Mouse (Mus musculus): ENCODE data around the gene Dpyd. TPM values are rescaled to one million over a fixed set of nuclear protein-coding genes. Genes with fewer than 3 reads are reported as not detected.
A peak's percentile ranks its signal among the peaks of the same experiment; 100 is the strongest.

Dpyd gene
- polyA plus RNA-seq, 1 experiment from 2014 or later = 4.7 TPM

DNA sequence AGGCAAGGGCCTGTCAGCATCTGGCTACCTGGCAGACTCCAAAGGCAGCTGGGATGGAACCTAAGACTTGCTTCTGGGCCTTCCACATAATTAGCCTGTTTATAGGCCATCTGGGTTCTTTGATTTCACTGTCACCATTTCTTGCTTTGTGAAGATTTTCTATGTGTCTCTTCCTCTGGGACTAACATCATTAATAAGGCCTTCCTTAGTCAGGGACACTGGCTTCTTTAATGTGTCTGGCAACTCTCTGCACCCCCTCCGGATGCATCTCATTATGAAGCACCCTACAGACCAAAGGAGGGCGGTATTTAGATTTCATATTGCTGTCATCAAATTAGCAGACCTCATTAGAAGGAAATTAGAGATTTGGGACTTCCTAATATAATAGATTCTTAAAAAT lies 885.6 kb downstream of the Dpyd start:
- Histone ChIP-seq H3K9ac (ENCODE audit: low read length) (no peak overlapping the region), H3K27ac (ENCODE audit: low read depth, low read length) (no peak overlapping the region), H3K4me2 (ENCODE audit: low read depth) (no peak overlapping the region), H3K4me3 (ENCODE audit: low read depth, low read length) (no peak overlapping the region), H3K27me3 (ENCODE audit: control insufficient read depth, insufficient read depth, low read length) (no peaks in the 10 kb centered on the region), H3K4me1 (ENCODE audit: control insufficient read depth, insufficient read depth, low read length) (no peaks in the 10 kb centered on the region), H3K9me3 (ENCODE audit: control insufficient read depth, low read length) (no peaks in the 10 kb centered on the region), H3K36me3 (ENCODE audit: control insufficient read depth, insufficient read depth, low read length) (no peaks in the 10 kb centered on the region)
- WGBS = 90% methylated on average over 2 of the region's 2 CpGs
- no peak for DNase-seq (ENCODE audit: low spot score)
- ATAC-seq (ENCODE audit: insufficient read depth, low FRiP score, low TSS enrichment) = no peak

DNA sequence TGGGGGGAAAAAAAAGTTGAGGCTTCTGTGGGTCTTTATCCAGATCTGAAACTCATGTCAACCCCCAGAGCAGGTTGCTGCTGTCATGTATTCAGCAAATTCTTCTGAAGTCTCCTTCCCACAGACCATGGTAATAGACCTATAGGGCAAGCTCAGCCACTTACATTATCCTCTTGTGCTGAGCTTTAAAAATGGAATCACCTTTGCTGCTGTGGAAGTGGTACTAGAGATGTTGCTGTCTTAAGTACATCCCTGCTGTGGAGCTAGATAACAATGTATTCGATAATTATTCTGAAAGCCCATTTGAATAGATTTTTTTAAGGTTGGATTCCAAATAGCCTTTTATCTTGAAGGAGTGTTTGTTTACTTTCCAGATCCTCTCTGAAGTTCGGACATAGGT lies 902.1 kb downstream of the Dpyd start:
- DNase-seq (ENCODE audit: low spot score) (no peak), ATAC-seq (ENCODE audit: insufficient read depth, low FRiP score, low TSS enrichment) (no peak)
- WGBS = 68% methylated on average over 2 of the region's 2 CpGs
- no peak overlapping the region for H3K4me3 ChIP-seq (ENCODE audit: low read depth, low read length)
- H3K27me3 ChIP-seq (ENCODE audit: control insufficient read depth, insufficient read depth, low read length) = no peaks in the 10 kb centered on the region
- H3K4me1 ChIP-seq (ENCODE audit: control insufficient read depth, insufficient read depth, low read length) = no peaks in the 10 kb centered on the region
- H3K36me3 ChIP-seq (ENCODE audit: control insufficient read depth, insufficient read depth, low read length) = no peaks in the 10 kb centered on the region
- no peak overlapping the region for H3K4me2 ChIP-seq (ENCODE audit: low read depth)
- no peaks in the 10 kb centered on the region for H3K9me3 ChIP-seq (ENCODE audit: control insufficient read depth, low read length)
- H3K27ac ChIP-seq (ENCODE audit: low read depth, low read length) = no peak overlapping the region
- no peak overlapping the region for H3K9ac ChIP-seq (ENCODE audit: low read length)

DNA sequence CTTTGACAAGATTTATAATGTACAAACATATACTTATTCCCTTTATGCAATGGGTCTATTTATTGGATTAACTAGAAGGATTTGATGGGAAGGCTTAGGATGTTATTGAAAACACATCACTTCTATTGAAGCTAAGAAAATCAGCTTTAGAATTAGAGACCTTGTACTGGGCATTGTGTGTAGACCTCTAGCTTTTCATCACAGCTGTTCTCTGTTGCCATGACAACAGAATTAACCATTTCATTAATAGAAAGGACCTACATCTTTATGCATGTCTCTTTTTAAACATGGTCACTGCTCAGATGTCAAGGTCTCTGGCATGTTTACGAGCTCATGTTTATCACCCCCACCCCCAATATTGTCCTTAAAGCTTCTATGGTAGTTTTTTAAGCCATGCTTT lies 902.5 kb downstream of the Dpyd start:
- Histone ChIP-seq H3K4me2 (ENCODE audit: low read depth) (no peak overlapping the region), H3K4me3 (ENCODE audit: low read depth, low read length) (no peak overlapping the region), H3K36me3 (ENCODE audit: control insufficient read depth, insufficient read depth, low read length) (no peaks in the 10 kb centered on the region), H3K9ac (ENCODE audit: low read length) (no peak overlapping the region), H3K27ac (ENCODE audit: low read depth, low read length) (no peak overlapping the region), H3K27me3 (ENCODE audit: control insufficient read depth, insufficient read depth, low read length) (no peaks in the 10 kb centered on the region), H3K4me1 (ENCODE audit: control insufficient read depth, insufficient read depth, low read length) (no peaks in the 10 kb centered on the region), H3K9me3 (ENCODE audit: control insufficient read depth, low read length) (no peaks in the 10 kb centered on the region)
- 49% methylated on average over 1 of the region's 1 CpGs for WGBS
- ATAC-seq (ENCODE audit: insufficient read depth, low FRiP score, low TSS enrichment) (peak; percentile 79; the same call in 1 of the 2 replicates), DNase-seq (ENCODE audit: low spot score) (no peak)

- Histone ChIP-seq H3K36me3 (ENCODE audit: control insufficient read depth, insufficient read depth, low read length) (no peaks in the 10 kb centered on the region), H3K27ac (ENCODE audit: low read depth, low read length) (no peak overlapping the region), H3K9me3 (ENCODE audit: control insufficient read depth, low read length) (no peaks in the 10 kb centered on the region), H3K4me3 (ENCODE audit: low read depth, low read length) (no peak overlapping the region), H3K4me2 (ENCODE audit: low read depth) (no peak overlapping the region), H3K4me1 (ENCODE audit: control insufficient read depth, insufficient read depth, low read length) (no peaks in the 10 kb centered on the region), H3K9ac (ENCODE audit: low read length) (no peak overlapping the region), H3K27me3 (ENCODE audit: control insufficient read depth, insufficient read depth, low read length) (no peaks in the 10 kb centered on the region)
- ATAC-seq (ENCODE audit: insufficient read depth, low FRiP score, low TSS enrichment) (no peak), DNase-seq (ENCODE audit: low spot score) (no peak)
- 86% methylated on average over 2 of the region's 2 CpGs for WGBS
Observed at GRCm38 (mm10) chr3:119467723-119468122, 905.8 kb downstream of the Dpyd start.

All from neural tube, embryonic 11.5 days (tissue).